Mouse (Mus musculus): ENCODE measurements around the gene Hspd1. TPM values are rescaled to one million over a fixed set of nuclear protein-coding genes. Genes with fewer than 3 reads are reported as not detected.
A peak's percentile ranks its signal among the peaks of the same experiment; 100 is the strongest.

Gene Hspd1
- total RNA-seq (2014; rRNA removed) (262 and 301 TPM in 2 replicates), polyA plus RNA-seq (2012; rRNA removed) (52.3 and 59.2 TPM in 2 replicates)

DNA sequence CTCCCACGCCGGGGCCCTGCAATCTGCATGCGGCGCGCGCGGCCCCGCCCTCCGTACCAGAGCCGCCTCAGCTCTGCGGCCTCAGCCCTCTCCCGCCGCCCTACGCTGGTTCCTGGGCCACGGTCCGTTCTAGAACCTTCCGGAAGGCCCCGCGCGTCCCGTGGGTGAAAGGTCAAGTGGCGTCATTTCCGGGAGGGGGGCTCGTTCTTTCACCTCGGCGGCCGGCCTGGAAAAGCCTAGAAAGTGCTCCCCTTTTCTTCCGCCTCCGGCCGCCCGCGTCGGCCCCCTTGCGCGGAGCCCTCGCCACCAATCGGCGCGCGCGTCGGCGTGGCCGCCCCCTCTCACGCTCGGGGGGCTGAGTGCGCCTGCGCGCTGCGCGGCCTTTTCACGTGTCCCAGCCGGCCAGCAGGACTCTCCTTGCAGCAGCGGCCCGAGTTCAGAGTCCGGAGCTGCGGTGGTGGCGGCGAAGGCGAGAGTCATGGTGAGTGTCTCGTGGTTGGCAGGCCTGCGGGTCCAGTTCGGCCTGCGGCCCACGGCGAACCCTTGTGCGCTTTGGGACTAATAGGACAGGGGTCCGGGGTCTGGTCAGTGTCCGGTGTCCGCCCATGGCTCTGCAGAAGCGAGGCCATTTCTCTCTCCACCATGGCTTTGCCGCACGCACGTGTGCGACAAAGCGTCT, at the start of gene Hspd1, which contains the start of gene Hspe1:
Hspd1 (minus strand) TSS at position 312 of the 679 bp plus-strand sequence.
Hspe1 (plus strand) TSS at position 201 of the 679 bp plus-strand sequence.
- 1% methylated on average over 75 of the region's 76 CpGs for WGBS
- peak within 1 kb of the TSS; percentile 100 for H3K9ac ChIP-seq (ENCODE audit: low read depth, low read length)
- H3K27me3 ChIP-seq (ENCODE audit: control insufficient read depth, insufficient read depth, low read length), result no peaks in the 10 kb centered on the region
- peak; percentile 82 for DNase-seq (ENCODE audit: extremely low read depth, low read depth, low spot score)
- H3K27ac ChIP-seq (replicated peaks; ENCODE audit: insufficient read depth, low read depth, low read length), result peak within 1 kb of the TSS; percentile 100
- TF ChIP-seq POLR2A (IDR thresholded peaks at IDR 0.05; ENCODE audit: extremely low read depth, insufficient read depth, low read length), result peak; percentile 96
- TF ChIP-seq CTCF (IDR thresholded peaks at IDR 0.05; ENCODE audit: low read depth, low read length), result no peak
- H3K4me1 ChIP-seq (ENCODE audit: control insufficient read depth, insufficient read depth, low read length), result peaks cover 18% of the 10 kb centered on the region
- H3K79me2 ChIP-seq (ENCODE audit: control insufficient read depth, insufficient read depth, low read length), result peaks cover 19% of the 10 kb centered on the region; the same call in 1 of the 2 replicates
- H3K36me3 ChIP-seq (ENCODE audit: control insufficient read depth, insufficient read depth, low read length), result peaks cover 41% of the 10 kb centered on the region
- peak within 1 kb of the TSS; percentile 99 for H3K4me3 ChIP-seq (ENCODE audit: insufficient read depth, low read depth, low read length)

DNA sequence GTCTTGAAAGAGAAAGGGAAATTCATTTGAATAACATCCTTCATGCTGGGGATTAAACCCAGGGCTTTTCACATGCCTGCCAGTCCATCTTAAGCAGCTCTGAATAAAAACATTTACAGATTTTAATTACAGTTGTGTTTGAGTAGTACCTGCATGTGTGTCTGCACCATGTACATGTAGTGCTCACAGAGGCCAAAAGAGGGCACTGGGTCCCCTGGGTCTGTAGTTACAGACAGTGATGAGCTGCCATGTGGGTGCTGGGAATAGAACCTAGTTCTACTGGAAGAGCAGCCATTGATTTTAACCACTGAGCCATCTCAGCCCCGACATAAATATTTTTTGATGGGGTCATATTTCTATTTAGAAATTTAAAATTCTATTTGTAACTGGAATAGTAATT, 47.8 kb upstream of the Hspd1 start:
- peaks cover 8% of the 10 kb centered on the region for H3K36me3 ChIP-seq (ENCODE audit: control insufficient read depth, insufficient read depth, low read length)
- no peaks in the 10 kb centered on the region for H3K27me3 ChIP-seq (ENCODE audit: control insufficient read depth, insufficient read depth, low read length)
- TF ChIP-seq CTCF (IDR thresholded peaks at IDR 0.05; ENCODE audit: low read depth, low read length), result no peak
- TF ChIP-seq POLR2A (IDR thresholded peaks at IDR 0.05; ENCODE audit: extremely low read depth, insufficient read depth, low read length), result no peak
- WGBS, result 100% methylated on average over 1 of the region's 1 CpGs
- H3K79me2 ChIP-seq (ENCODE audit: control insufficient read depth, insufficient read depth, low read length), result peaks cover 29% of the 10 kb centered on the region
- H3K4me3 ChIP-seq (ENCODE audit: insufficient read depth, low read depth, low read length), result no peak overlapping the region
- no peak for DNase-seq (ENCODE audit: extremely low read depth, low read depth, low spot score)
- no peak overlapping the region for H3K9ac ChIP-seq (ENCODE audit: low read depth, low read length)
- no peak overlapping the region for H3K27ac ChIP-seq (replicated peaks; ENCODE audit: insufficient read depth, low read depth, low read length)
- H3K4me1 ChIP-seq (ENCODE audit: control insufficient read depth, insufficient read depth, low read length), result peaks cover 4% of the 10 kb centered on the region; the same call in 1 of the 2 replicates

DNA sequence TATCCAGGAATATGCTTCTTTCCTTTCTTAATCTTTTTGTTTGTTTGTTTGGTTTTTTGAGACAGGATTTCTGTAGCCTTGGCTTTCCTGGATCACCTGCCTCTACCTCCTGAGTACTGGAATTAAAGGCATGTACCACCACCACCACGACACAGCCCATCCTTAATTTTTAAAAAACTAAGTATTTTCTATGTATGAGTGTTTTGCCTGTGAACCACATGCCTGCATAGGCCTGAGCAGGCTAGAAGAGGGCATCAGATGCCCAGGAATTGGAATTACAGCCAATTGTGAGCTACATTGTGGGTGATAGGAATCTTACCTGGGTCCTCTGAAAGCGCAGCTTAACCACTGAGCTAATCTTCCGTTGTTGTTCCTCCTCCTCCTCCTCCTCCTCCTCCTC, 46.3 kb upstream of the Hspd1 start:
- no peak overlapping the region for H3K4me3 ChIP-seq (ENCODE audit: insufficient read depth, low read depth, low read length)
- H3K4me1 ChIP-seq (ENCODE audit: control insufficient read depth, insufficient read depth, low read length), result peaks cover 4% of the 10 kb centered on the region; the same call in 1 of the 2 replicates
- TF ChIP-seq POLR2A (IDR thresholded peaks at IDR 0.05; ENCODE audit: extremely low read depth, insufficient read depth, low read length) (no peak), CTCF (IDR thresholded peaks at IDR 0.05; ENCODE audit: low read depth, low read length) (no peak)
- WGBS, result 93% methylated on average over 3 of the region's 3 CpGs
- peaks cover 2% of the 10 kb centered on the region for H3K36me3 ChIP-seq (ENCODE audit: control insufficient read depth, insufficient read depth, low read length)
- no peaks in the 10 kb centered on the region for H3K27me3 ChIP-seq (ENCODE audit: control insufficient read depth, insufficient read depth, low read length)
- no peak overlapping the region for H3K27ac ChIP-seq (replicated peaks; ENCODE audit: insufficient read depth, low read depth, low read length)
- H3K9ac ChIP-seq (ENCODE audit: low read depth, low read length), result no peak overlapping the region
- H3K79me2 ChIP-seq (ENCODE audit: control insufficient read depth, insufficient read depth, low read length), result peaks cover 23% of the 10 kb centered on the region
- DNase-seq (ENCODE audit: extremely low read depth, low read depth, low spot score), result no peak

DNA sequence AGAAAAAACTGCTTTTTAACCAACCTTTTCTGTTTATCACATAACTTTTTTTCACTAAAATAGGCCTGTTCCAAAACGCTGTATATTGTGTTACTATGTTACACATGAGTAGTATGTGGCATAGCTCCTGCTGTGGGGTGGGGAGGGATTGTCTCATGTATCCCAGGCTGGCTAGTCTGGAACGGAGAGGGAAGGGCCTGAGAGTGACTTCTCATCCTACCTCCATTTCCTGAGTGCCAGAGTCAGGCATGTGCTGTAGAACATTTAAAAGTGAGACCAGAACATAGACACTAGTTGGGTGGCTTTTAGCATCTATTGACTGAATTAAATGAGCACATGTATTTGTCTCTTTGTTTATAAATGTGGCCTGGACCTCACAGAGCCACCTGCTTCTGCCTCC, 45.1 kb upstream of the Hspd1 start:
- TF ChIP-seq CTCF (IDR thresholded peaks at IDR 0.05; ENCODE audit: low read depth, low read length), result no peak
- TF ChIP-seq POLR2A (IDR thresholded peaks at IDR 0.05; ENCODE audit: extremely low read depth, insufficient read depth, low read length), result no peak
- Histone ChIP-seq H3K4me3 (ENCODE audit: insufficient read depth, low read depth, low read length) (no peak overlapping the region), H3K27ac (replicated peaks; ENCODE audit: insufficient read depth, low read depth, low read length) (no peak overlapping the region), H3K4me1 (ENCODE audit: control insufficient read depth, insufficient read depth, low read length) (peaks cover 4% of the 10 kb centered on the region; the same call in 1 of the 2 replicates), H3K9ac (ENCODE audit: low read depth, low read length) (no peak overlapping the region), H3K36me3 (ENCODE audit: control insufficient read depth, insufficient read depth, low read length) (peaks cover 2% of the 10 kb centered on the region; the same call in 1 of the 2 replicates), H3K27me3 (ENCODE audit: control insufficient read depth, insufficient read depth, low read length) (no peaks in the 10 kb centered on the region), H3K79me2 (ENCODE audit: control insufficient read depth, insufficient read depth, low read length) (peaks cover 18% of the 10 kb centered on the region)
- WGBS, result 70% methylated on average over 2 of the region's 2 CpGs
- no peak for DNase-seq (ENCODE audit: extremely low read depth, low read depth, low spot score)

DNA sequence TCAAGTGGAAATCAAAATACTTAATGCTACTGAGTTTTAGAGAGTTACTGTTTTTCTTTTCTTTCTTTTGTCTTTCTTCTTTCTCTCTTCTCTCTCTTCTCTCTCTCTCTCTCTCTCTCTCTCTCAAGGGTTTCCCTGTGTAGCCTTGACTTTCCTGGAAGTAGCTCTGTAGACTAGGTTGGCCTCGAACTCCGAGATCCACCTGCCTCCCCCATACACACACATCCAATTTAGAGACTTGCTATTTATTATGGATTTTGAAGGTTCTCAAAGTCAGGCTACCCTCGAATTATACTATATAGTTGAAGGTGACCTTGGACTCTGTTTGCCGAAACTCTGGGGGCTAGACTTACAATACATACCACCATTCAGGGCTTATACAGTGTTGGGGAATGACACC, 44.3 kb upstream of the Hspd1 start:
- TF ChIP-seq POLR2A (IDR thresholded peaks at IDR 0.05; ENCODE audit: extremely low read depth, insufficient read depth, low read length) (no peak), CTCF (IDR thresholded peaks at IDR 0.05; ENCODE audit: low read depth, low read length) (no peak)
- H3K9ac ChIP-seq (ENCODE audit: low read depth, low read length), result no peak overlapping the region
- WGBS, result 30% methylated on average over 4 of the region's 4 CpGs
- peaks cover 4% of the 10 kb centered on the region; the same call in 1 of the 2 replicates for H3K4me1 ChIP-seq (ENCODE audit: control insufficient read depth, insufficient read depth, low read length)
- peaks cover 15% of the 10 kb centered on the region; the same call in 1 of the 2 replicates for H3K79me2 ChIP-seq (ENCODE audit: control insufficient read depth, insufficient read depth, low read length)
- no peak for DNase-seq (ENCODE audit: extremely low read depth, low read depth, low spot score)
- H3K36me3 ChIP-seq (ENCODE audit: control insufficient read depth, insufficient read depth, low read length), result no peaks in the 10 kb centered on the region; the same call in 1 of the 2 replicates
- H3K27me3 ChIP-seq (ENCODE audit: control insufficient read depth, insufficient read depth, low read length), result no peaks in the 10 kb centered on the region
- H3K27ac ChIP-seq (replicated peaks; ENCODE audit: insufficient read depth, low read depth, low read length), result no peak overlapping the region
- no peak overlapping the region for H3K4me3 ChIP-seq (ENCODE audit: insufficient read depth, low read depth, low read length)

Data from liver, adult 2 months (tissue).